Mouse (Mus musculus) embryonic facial prominence, embryonic 11.5 days (tissue): ENCODE measurements around the gene Rad9a. TPM values are rescaled to one million over a fixed set of nuclear protein-coding genes. Genes with fewer than 3 reads are reported as not detected.
"Not testable (repeated sequence)": the region's sequence is repeated elsewhere in the genome, so short reads cannot be mapped to it uniquely, and the experiment has no call there.

Experiments used
- ATAC-seq: fragments of 200-750 bp; cut with Nextera tagmentation; replicated peaks from 2 replicates; pipeline ENCODE4 v1.8.0; 2017; ENCODE audit warnings: low read depth; ENCODE audit not compliant: insufficient number of reproducible peaks, low FRiP score, low TSS enrichment
- DNase-seq: peaks from one replicate; pipeline ENCODE4 v3.0.0-alpha.2; 2015; ENCODE audit warnings: low spot score
- H3K27ac ChIP-seq: fragments of 300-500 bp; sonication (generic); replicated peaks from 2 replicates; pipeline ENCODE4 v1.5.1; 2014; ENCODE audit warnings: mild to moderate bottlenecking, low read depth, low read length, control low read depth
- H3K27me3 ChIP-seq: fragments of 300-500 bp; sonication (generic); 2 replicates; pipeline ENCODE4 v1.6.1; 2014; ENCODE audit warnings: mild to moderate bottlenecking, low read length, moderate library complexity, mixed read lengths; ENCODE audit not compliant: control insufficient read depth, insufficient read depth
- H3K36me3 ChIP-seq: fragments of 300-500 bp; sonication (generic); replicated peaks from 2 replicates; pipeline ENCODE4 v1.6.1; 2014; ENCODE audit warnings: low read depth, mild to moderate bottlenecking, low read length, moderate library complexity, mixed read lengths; ENCODE audit not compliant: control insufficient read depth, insufficient read depth
- H3K4me1 ChIP-seq: fragments of 300-500 bp; sonication (generic); 2 replicates; pipeline ENCODE4 v1.6.1; 2014; ENCODE audit warnings: low read length, mixed read lengths; ENCODE audit not compliant: control insufficient read depth, insufficient read depth
- H3K4me2 ChIP-seq: fragments of 300-500 bp; sonication (generic); 2 replicates; pipeline ENCODE4 v1.6.1; 2014; ENCODE audit warnings: low read depth, mild to moderate bottlenecking, control low read depth, low read length, moderate library complexity
- H3K4me3 ChIP-seq: fragments of 300-500 bp; sonication (generic); 2 replicates; pipeline ENCODE4 v1.5.1; 2014; ENCODE audit warnings: low read depth, low read length, control low read depth
- H3K9ac ChIP-seq: fragments of 300-500 bp; sonication (generic); replicated peaks from 2 replicates; pipeline ENCODE4 v1.6.1; 2014; ENCODE audit warnings: mild to moderate bottlenecking, control low read depth, low read length
- H3K9me3 ChIP-seq: fragments of 300-500 bp; sonication (generic); replicated peaks from 2 replicates; pipeline ENCODE4 v1.6.1; 2016; ENCODE audit warnings: mild to moderate bottlenecking, low read length, inconsistent platforms, mixed read lengths; ENCODE audit not compliant: control insufficient read depth
- WGBS: fragments of 180-500 bp; shearing (Covaris S2); extraction: QIAGEN DNeasy Blood & Tissue Kit; methylation state at CpG from one replicate; pipeline ENCODE4 v1.1.7; 2014; 5-methylcytosine and 5-hydroxymethylcytosine counted together
- polyA plus RNA-seq: library from polyadenylated mRNA; unstranded; fragments of >200 nt; fragmentation: Nextera tagmentation; extraction: Ambion mirVana; gene quantifications from 2 replicates; pipeline ENCODE4 v1.2.1, GENCODE M21; 2014

Gene Rad9a
- 46.8 and 49.5 TPM in 2 replicates for polyA plus RNA-seq

DNA sequence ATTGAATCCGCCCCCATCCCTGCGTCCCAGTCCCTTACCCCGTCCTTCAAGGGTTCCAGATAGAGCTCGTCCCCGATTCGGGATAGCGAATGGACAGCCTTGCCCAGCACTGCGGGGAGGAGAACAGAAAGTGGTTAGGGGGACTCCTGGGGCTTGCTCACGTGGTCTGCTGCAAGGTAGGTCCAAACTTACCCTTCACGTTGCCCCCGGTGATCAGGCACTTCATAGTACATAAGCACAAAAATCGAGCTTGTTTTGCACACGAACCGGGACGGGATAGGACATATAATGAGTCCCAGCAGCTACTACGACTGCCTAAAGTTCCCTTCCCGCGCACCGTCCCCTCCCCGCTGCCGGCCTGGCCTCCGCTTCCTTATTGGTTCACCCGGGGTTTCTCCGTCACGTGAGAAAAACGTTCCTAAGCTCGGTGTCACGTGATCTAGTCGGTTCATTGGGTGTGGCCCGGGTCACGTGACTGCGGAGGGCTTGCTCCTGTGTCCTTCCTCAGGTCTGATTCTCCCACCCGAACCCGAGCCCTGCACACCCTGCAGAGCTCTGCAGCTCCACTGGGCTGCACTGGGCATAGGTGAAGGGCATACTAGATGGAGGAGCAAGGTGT is at the start of gene Rad9a:
Rad9a (minus strand) TSS at position 372 of the 619 bp plus-strand sequence.
- DNase-seq (peak; percentile 100), ATAC-seq (peak; percentile 69)
- under 1% methylated on average over 34 of the region's 34 CpGs for WGBS
- peak within 1 kb of the TSS; percentile 79 for H3K9ac ChIP-seq
- peaks cover 6% of the 10 kb centered on the region; the same call in 1 of the 2 replicates for H3K4me1 ChIP-seq
- H3K27me3 ChIP-seq: no peaks in the 10 kb centered on the region
- H3K9me3 ChIP-seq: no peaks in the 10 kb centered on the region
- peak within 1 kb of the TSS; percentile 92 for H3K4me2 ChIP-seq
- peak within 1 kb of the TSS; percentile 42 for H3K27ac ChIP-seq
- peak within 1 kb of the TSS; percentile 62 for H3K4me3 ChIP-seq
- no peaks in the 10 kb centered on the region; the same call in none of the 2 replicates for H3K36me3 ChIP-seq

GRCm38 (mm10) chr19:4248683-4249082 is 47.2 kb upstream of the Rad9a start:
- ATAC-seq, H3K4me2 ChIP-seq, H3K27me3 ChIP-seq, H3K9me3 ChIP-seq, DNase-seq, H3K4me1 ChIP-seq, H3K9ac ChIP-seq, H3K4me3 ChIP-seq, H3K36me3 ChIP-seq, H3K27ac ChIP-seq: not testable (repeated sequence)
- 72% methylated on average over 1 of the region's 1 CpGs for WGBS

DNA sequence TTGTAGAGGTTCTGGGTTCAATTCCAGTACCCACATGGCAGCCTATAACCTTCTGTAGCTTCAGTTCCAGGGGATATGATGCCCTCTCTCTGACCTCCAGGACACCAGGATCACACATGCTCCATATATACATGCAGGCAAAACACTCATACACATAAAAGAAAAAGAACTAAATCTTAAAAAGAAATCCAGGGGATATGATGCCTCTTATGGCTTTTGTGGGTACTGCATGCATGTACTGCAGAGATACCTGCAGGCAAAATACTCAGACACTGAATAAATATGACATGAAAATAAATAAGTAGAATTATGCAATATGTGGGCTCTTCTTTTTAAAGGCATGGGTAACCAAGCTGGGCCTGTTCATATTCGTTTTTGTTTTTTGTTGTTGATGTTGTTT is 45.5 kb upstream of the Rad9a start:
- 55% methylated on average over 1 of the region's 1 CpGs for WGBS
- H3K9me3 ChIP-seq: no peaks in the 10 kb centered on the region
- no peak overlapping the region for H3K9ac ChIP-seq
- H3K4me2 ChIP-seq: no peak overlapping the region
- DNase-seq (peak; percentile 36), ATAC-seq (no peak)
- no peaks in the 10 kb centered on the region for H3K27me3 ChIP-seq
- H3K27ac ChIP-seq: no peak overlapping the region
- no peak overlapping the region for H3K4me3 ChIP-seq
- H3K4me1 ChIP-seq: no peaks in the 10 kb centered on the region
- no peaks in the 10 kb centered on the region; the same call in 1 of the 2 replicates for H3K36me3 ChIP-seq

DNA sequence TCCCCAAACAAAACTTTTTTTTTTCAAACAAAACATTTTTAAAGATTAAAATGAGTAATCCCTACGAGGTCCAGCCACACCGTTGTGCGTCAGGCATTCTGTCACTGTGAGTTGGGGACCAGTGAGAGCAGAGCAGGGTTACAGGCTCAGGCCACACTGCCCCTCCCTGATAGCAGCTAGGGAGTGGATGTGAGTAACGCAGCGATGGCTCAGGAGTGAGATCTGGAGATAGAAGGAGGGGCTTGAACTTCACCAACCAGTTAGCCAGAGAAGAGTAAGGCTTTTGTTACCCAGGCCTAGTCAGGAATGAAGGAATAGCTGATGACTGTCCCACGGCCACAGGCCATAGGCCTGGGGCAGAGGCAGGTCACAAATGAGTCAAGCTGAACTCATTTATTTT is 43.3 kb upstream of the Rad9a start:
- ATAC-seq: no peak
- 83% methylated on average over 6 of the region's 6 CpGs for WGBS
- no peak overlapping the region for H3K9ac ChIP-seq

DNA sequence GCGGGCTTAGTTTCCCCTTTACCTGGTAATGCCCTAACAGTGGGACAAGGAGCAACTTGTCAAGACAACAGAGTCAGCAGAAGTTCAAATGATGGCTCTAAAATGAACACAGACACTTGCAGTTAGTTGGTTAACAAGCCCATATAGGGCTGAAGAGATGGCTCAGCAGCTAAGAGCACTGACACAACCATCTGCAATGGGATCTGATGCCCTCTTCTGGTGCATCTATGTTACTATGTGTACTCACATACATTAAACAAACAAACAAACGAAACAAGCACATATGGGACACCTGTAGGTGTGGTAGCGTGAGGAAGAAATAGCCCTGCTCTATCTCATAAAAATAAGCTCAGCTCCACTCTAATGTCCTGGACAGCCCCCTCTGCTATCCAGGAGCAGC is 41.0 kb upstream of the Rad9a start:
- H3K27me3 ChIP-seq: no peaks in the 10 kb centered on the region
- H3K36me3 ChIP-seq: no peaks in the 10 kb centered on the region
- H3K4me3 ChIP-seq: no peak overlapping the region
- no peak overlapping the region for H3K27ac ChIP-seq
- no peak for DNase-seq
- no peaks in the 10 kb centered on the region for H3K9me3 ChIP-seq
- 69% methylated on average over 3 of the region's 3 CpGs for WGBS
- no peak overlapping the region for H3K9ac ChIP-seq
- H3K4me1 ChIP-seq: no peaks in the 10 kb centered on the region
- no peak overlapping the region for H3K4me2 ChIP-seq
- ATAC-seq: no peak

More for the DNA sequence above, 43.3 kb upstream of the Rad9a start:
- no peak overlapping the region for H3K4me3 ChIP-seq
- H3K9me3 ChIP-seq: no peaks in the 10 kb centered on the region
- H3K4me1 ChIP-seq: no peaks in the 10 kb centered on the region
- no peak for DNase-seq
- no peak overlapping the region for H3K4me2 ChIP-seq
- H3K36me3 ChIP-seq: no peaks in the 10 kb centered on the region; the same call in 1 of the 2 replicates
- no peak overlapping the region for H3K27ac ChIP-seq
- H3K27me3 ChIP-seq: no peaks in the 10 kb centered on the region

GRCm38 (mm10) chr19:4240247-4240668 is 38.8 kb upstream of the Rad9a start:
- Histone ChIP-seq H3K27me3 (no peaks in the 10 kb centered on the region), H3K9me3 (no peaks in the 10 kb centered on the region), H3K4me1 (no peaks in the 10 kb centered on the region), H3K4me2 (no peak overlapping the region), H3K9ac (no peak overlapping the region), H3K27ac (no peak overlapping the region), H3K36me3 (no peaks in the 10 kb centered on the region), H3K4me3 (no peak overlapping the region)
- 46% methylated on average over 8 of the region's 8 CpGs for WGBS
- DNase-seq (no peak), ATAC-seq (no peak)

DNA sequence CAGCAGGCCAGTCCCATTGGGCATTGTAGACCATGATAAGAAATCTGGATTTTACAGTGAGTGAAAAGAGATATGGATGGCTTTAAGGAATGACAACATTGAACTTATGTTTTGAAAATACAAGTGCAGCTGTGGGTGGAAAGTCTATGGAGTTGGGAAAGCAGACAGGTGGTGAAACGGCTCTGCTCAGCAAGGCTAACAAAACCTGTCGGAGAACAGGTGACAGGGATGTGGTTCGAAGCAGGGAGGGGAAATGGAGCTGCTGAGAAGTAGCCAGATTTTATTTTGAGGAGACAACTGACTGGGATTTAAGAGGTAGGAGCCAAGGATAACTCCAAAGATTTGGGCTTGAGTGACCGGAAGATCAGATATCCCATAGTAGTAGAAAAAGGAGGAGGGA is 33.1 kb upstream of the Rad9a start:
- Histone ChIP-seq H3K4me1 (no peaks in the 10 kb centered on the region), H3K9ac (no peak overlapping the region), H3K36me3 (no peaks in the 10 kb centered on the region), H3K27me3 (no peaks in the 10 kb centered on the region), H3K9me3 (no peaks in the 10 kb centered on the region), H3K27ac (no peak overlapping the region), H3K4me3 (no peak overlapping the region), H3K4me2 (no peak overlapping the region)
- 77% methylated on average over 4 of the region's 4 CpGs for WGBS
- DNase-seq (no peak), ATAC-seq (no peak)

GRCm38 (mm10) chr19:4232651-4233050 is 31.2 kb upstream of the Rad9a start:
- H3K27me3 ChIP-seq: 0 out of 2 replicates have a peak, but pooled peaks cover 2% of the 10 kb centered on the region
- no peak overlapping the region for H3K4me2 ChIP-seq
- 80% methylated on average over 7 of the region's 7 CpGs for WGBS
- H3K27ac ChIP-seq: no peak overlapping the region
- no peak for DNase-seq
- no peak overlapping the region for H3K4me3 ChIP-seq
- no peak for ATAC-seq
- H3K9ac ChIP-seq: no peak overlapping the region
- H3K4me1 ChIP-seq: no peaks in the 10 kb centered on the region
- no peaks in the 10 kb centered on the region for H3K36me3 ChIP-seq
- no peaks in the 10 kb centered on the region for H3K9me3 ChIP-seq
